Mouse (Mus musculus) neural tube, postnatal 0 days (tissue): ENCODE measurements around the gene Gpr75. TPM values are rescaled to one million over a fixed set of nuclear protein-coding genes. Genes with fewer than 3 reads are reported as not detected.

Source experiments
- polyA plus RNA-seq: library from polyadenylated mRNA; unstranded; fragments of >200 nt; fragmentation: Nextera tagmentation; extraction: Ambion mirVana; gene quantifications from 2 replicates; pipeline ENCODE4 v1.2.1, GENCODE M21; 2015

The Gpr75 gene
- 6.6 and 7.1 TPM in 2 replicates for polyA plus RNA-seq

DNA sequence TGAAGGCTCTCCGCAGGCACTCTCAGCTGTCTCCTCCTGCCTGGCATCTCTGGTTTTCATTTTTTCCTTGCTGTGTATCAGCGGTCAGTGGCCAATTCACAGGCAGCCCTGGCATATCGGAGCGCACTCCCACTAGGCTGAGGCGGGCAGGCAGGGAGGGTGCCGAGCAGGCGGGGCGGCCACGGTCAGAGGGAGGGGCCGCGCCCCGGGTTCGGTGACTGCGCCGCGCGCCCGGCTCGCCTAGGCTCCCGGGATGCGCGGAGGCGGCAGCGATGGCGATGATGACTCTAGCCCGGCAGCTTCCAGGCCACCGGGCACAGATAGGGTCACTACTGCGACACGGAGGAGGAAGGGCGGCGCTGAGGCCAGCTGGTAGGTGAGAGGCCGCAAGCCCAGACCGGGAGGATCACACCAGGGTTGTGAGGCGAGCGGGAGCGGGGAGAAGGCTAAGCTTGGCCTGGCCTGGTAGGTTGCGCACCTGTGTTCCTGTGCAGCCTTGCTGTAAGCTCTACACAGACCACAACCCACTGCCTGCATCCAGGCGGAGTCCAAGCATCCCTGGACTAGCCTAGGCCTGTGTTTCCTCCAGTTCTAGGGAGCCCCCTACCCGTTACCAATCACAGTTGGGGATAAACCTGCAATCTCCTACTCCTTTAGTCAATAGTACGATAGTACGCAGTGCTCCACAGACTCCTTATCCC is at the start of gene Gpr75, which contains the start of gene Asb3:
Gene Gpr75 (plus strand): TSS at position 188 of the 701 bp plus-strand sequence.
Gene Asb3 (plus strand): TSS at position 246 of the 701 bp plus-strand sequence.

Other genes starting within 250 kb of the Gpr75 start
- gene Acyp2, start 235.8 kb upstream of the Gpr75 start, polyA plus RNA-seq = 87.6 and 105 TPM in 2 replicates
- 11.5 and 11.6 TPM in 2 replicates for gene Psme4, start 113.6 kb upstream of the Gpr75 start, polyA plus RNA-seq
- gene Asb3, start 58 bp downstream of the Gpr75 start, polyA plus RNA-seq = 20.1 and 21.9 TPM in 2 replicates
- 13.4 and 14.5 TPM in 2 replicates for gene Erlec1, start 69.0 kb downstream of the Gpr75 start, polyA plus RNA-seq
- gene Chac2, start 101.0 kb downstream of the Gpr75 start, polyA plus RNA-seq = 28.3 and 35.4 TPM in 2 replicates